Mouse (Mus musculus) kidney, adult 11 months (tissue): ENCODE results near the gene Pla2g2d.
"Not testable (repeated sequence)": the region's sequence is repeated elsewhere in the genome, so short reads cannot be mapped to it uniquely, and the experiment has no call there.

Experiments
- DNase-seq: peaks from one replicate; pipeline ENCODE4 v3.0.0; 2022

The Pla2g2d gene

DNA sequence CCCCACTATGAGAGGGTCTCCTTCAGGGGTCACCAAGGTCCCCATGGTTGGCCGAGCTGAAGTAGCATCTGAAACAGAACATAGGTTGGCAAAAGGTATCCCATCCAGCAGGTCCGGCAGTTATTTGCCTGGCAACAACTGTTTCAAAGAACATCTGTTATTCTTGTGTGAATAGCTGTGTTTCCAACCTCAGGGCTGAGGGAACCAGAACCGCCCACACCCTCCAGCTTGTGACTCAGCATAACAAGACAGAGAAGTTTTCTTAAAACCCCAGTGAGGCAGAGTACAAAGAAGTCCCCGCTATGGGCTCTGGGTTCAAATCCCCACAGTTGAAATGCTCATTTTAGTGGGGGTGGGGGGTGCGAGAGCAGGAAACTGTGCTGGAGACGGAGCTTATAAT, 6.6 kb downstream of the Pla2g2d start:
- DNase-seq = no peak

DNA sequence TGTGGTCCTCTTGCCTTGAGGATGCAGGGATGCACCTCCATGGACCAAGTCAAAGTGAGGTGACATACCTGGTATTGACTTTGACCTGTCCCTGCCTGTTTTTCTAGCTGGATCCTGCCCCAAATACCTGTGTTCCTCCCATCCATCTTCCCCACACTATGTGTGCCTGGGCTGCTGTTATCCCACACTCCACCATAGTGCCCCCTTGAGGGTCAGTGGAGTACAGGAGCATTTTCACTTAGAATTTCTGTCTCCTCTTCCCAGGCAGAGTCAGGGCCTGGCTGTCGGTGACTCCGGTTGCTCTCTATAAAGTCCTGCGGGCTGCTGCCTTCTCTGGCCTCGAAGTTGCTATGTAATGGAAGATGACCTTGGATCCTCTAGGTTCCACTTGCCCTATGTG, 10.2 kb downstream of the Pla2g2d start:
- no peak for DNase-seq

GRCm38 (mm10) chr4:138786141-138786540, 10.6 kb downstream of the Pla2g2d start:
- DNase-seq = no peak

DNA sequence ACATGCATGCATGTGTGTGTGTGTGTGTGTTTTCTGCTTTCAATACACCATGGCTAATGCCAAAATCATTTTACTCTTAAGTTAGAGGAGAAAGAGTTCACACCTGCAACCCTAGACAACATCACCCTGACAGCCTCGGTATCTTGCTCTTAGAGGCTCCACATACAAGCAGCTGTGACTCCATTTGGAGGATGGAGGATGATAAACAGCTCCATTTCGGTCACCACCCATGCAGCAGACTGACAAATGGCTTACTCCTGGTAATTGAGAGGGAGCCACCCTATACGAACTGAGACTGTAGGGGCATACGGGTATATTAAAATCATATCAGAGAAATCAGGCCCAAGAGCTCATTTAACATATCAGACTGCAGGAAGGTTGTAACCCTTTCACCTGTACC, 12.8 kb downstream of the Pla2g2d start:
- no peak for DNase-seq

GRCm38 (mm10) chr4:138791452-138791851, 15.9 kb downstream of the Pla2g2d start:
- DNase-seq = no peak

- peak; percentile 28 for DNase-seq
Measured at GRCm38 (mm10) chr4:138792599-138792998, 17.1 kb downstream of the Pla2g2d start.

- DNase-seq = no peak
Measured at GRCm38 (mm10) chr4:138793276-138793675, 17.7 kb downstream of the Pla2g2d start.

DNA sequence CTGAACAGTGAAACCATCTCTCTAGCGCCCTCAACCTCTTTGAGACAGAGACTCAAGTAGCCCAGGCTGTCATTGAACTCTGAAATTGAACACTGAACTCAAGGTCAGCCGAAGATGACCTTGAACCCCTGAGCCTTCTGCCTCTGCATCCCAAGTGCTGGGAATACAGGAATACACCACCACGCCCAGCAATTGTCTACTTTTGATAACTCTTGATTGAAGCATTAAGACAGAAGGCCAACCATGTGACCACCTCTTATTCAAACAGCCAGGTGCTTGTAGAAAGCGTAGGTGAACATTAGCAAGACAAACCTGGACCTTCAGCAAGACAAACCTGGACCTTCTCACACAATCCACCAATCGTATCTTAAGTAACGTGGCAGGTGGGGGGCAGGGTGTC, 18.8 kb downstream of the Pla2g2d start:
- DNase-seq = no peak

DNA sequence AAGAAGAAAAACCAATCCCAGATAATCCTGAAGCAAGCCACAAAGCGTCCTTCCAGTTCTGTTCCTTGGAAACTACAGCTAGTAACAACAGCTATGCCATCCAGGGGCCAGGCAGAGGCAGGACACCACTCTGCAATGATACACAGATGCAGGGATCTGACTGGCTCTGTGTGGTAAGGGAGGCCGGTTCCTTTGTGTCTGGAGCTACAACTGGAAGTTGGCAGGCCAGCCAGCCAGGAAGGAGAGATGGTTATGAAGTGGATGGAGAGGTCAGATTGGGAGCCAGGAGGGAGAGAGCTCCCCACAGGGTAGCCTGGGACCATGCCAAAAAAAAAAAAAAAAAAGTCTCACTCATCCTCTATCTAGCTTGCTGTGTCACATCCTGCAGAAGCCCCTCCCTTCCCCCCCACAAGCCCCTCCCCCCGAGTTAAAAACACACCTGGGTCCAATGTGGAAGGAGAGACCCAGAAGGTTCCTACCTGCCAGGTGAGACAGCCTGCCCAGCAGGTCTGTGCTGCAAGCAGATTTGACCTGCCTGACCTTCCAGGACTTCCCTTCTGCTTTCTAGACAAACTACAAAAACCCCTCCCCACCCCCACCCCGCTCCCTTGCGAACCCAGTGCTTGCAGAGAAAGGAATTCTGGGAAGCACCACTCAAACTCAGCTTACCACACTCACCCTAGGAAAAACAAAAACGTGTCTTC, 21.1 kb downstream of the Pla2g2d start:
- DNase-seq = no peak

DNA sequence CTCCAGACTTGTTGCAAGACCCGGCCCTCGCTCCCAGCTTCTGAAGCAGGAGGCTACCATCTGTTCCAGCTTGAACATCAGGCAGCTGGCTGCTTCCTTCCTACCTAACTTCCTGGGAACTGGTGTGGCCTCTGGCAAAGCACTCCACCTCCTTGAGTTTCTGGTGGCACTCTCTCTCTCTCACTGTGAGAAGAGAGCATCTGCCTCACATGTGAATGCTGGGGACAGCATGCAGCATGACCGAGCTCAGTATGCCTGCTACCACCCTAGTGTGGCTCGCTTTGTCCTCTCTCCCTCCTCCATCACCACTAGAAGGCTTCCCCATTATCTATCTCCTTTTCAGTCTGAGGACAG, 21.7 kb downstream of the Pla2g2d start:
- DNase-seq = no peak

GRCm38 (mm10) chr4:138800134-138800744, 24.7 kb downstream of the Pla2g2d start:
- DNase-seq = peak; percentile 76

DNA sequence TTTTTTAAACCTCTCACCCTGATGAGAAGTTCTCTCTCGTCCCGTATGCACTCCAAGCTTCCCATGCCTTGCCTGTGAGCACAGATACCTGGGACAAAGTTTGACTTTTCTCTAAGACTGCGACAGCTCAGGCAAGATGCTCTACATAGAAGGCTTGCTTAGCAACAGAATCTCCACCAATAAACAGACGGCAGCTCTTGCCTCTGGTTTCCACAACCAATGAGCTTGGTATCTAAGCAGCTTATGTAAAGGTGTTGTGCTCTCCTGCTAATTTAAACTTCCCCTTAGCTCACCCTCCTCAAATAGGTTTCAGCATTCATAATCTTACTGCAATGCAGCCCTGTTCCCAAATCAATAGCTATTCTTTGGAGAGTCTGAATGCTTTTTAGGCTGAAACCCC, 26.1 kb downstream of the Pla2g2d start:
- DNase-seq = no peak

DNA sequence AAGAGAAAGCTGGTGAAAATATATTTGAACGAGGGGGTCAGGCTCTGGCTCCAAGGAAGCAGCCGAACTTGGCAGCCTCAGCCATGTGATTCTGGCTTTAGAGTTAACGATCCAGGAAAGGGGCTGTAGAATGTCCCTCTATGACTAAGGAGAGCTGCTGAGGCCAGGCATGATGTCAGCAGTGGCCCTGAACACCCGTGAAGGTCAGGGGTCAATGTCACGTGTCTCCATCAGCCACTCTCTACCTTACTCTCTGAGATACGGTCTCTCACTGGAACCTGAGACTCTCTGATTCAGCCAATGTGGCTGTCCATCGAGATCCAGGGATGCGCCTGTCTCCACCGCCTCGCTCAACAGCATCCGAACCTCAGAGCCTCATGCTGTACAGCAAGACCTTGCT, 27.4 kb downstream of the Pla2g2d start:
- no peak for DNase-seq

- no peak for DNase-seq
Measured at GRCm38 (mm10) chr4:138805248-138805647, 29.7 kb downstream of the Pla2g2d start.

DNA sequence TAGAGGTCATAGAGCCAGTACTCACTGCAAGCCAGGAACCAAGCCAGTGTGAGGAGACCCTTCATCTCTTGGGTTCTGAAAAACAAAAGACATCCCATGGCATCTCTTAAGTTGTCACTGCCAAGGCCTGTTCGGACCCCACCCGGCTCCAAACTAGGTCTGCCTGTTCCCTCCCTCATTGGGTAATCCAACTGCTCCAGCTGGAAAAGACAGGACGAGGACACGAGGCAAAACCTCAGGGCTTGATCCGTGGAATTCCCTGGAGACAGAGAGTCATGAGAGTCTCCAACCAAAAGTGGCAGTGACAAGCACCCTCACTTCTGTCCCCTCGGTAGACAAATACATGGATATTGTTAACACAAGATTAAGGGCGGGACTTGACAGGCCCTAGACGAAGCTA, 30.6 kb downstream of the Pla2g2d start:
- DNase-seq = no peak

DNA sequence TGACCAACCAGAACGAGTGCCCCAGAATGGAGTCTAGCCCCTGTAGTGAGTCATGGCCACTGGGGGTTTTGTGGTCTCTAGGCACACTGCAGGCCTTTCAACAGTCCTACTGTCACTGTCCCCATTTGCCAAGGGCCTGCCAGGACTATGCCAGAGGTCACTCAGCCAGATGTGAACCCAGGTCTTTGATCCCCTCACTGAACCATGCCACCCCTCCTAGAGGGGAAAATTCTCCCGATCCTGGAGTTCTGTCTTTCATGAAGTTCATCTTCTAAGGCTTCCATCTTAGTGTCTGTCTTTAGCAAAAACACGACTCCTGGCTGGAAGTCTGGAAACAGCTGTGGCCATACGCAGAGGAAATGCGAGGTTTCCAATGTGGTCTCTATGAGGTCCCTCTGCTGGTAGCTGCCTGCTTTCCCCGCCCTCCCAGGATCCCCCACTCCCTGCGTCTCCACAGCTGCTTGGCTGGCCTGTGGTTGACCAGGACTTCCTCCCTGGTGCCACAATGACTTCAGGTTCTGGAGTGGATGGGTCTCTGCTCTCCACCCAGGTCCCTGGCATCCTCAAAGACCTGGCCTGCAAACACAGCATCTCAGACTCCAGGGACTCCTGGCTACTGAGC, 31.5 kb downstream of the Pla2g2d start:
- no peak for DNase-seq

GRCm38 (mm10) chr4:138816166-138816565, 40.6 kb downstream of the Pla2g2d start:
- DNase-seq = no peak

GRCm38 (mm10) chr4:138817736-138818135, 42.2 kb downstream of the Pla2g2d start:
- DNase-seq = no peak

- peak; percentile 77 for DNase-seq
Measured at GRCm38 (mm10) chr4:138819101-138819500, 43.6 kb downstream of the Pla2g2d start.

GRCm38 (mm10) chr4:138821036-138821435, 45.5 kb downstream of the Pla2g2d start:
- DNase-seq = no peak

DNA sequence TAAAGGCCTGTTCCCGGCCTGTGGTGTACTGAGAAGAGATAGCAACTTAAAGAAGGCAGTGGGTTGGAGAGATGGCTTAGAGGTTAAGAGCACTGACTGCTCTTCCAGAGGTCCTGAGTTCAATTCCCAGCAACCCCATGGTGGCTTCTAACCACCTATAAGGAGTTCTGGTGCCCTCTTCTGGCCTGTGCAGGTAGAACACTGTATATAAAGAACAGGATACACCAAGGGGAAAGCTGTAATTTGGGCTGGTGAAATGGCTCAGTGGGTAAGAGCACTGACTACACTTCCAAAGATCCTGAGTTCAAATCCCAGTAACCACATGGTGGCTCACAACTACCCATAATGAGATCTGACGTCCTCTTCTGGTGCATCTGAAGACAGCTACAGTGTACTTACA, 48.6 kb downstream of the Pla2g2d start:
- not testable (repeated sequence) for DNase-seq

DNA sequence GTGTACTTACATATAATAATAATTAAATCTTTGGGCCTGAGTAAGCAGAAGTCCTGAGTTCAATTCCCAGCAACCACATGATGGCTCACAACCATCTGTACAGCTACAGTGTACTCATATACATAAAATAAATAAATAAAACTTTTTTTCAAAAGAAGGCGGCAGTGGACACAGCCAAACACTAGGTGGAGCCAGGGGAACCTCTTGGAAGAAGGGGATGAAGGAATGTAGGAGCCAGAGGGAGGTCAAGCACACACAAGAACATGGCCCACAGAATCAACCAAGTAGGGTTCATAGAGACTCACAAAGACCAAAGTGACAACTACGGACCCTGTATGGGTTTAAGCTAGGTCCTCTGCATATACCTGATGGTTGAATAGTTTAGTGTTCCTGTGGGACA, 49.1 kb downstream of the Pla2g2d start:
- DNase-seq = no peak

GRCm38 (mm10) chr4:138825751-138826567, 50.4 kb downstream of the Pla2g2d start:
- peak; percentile 15 for DNase-seq

- DNase-seq = no peak
Measured at GRCm38 (mm10) chr4:138827147-138827546, 51.6 kb downstream of the Pla2g2d start.
